Comparison of ENCODE assay signal across 9 mouse cellular contexts in genomic region chr12:102387219-102387917, GRCm38 (mm10). TPM values are rescaled to one million over a fixed set of nuclear protein-coding genes. Genes with fewer than 3 reads are reported as not detected.
DNase-seq lines count a peak whose midpoint lies in the region; ATAC-seq and TF ChIP-seq lines count a peak whose summit lies in the region.
"Had no signal": no experiment of that assay in that cellular context is flagged by ENCODE, and none has a peak within 500 bp of the region (broad histone marks: within the 10 kb centered on the region; RNA-seq: fewer than 3 reads in every experiment).

No protein-coding gene starts in this region.

- H3K36me3 ChIP-seq in hindbrain, postnatal 0 days (ENCODE audit: insufficient read depth, low read length), result no peaks in the 10 kb centered on the region

- 51% methylated on average over 16 of the region's 16 CpGs for WGBS in hindbrain, postnatal 0 days

- no peaks in the 10 kb centered on the region for H3K4me1 ChIP-seq in hindbrain, postnatal 0 days (ENCODE audit: insufficient read depth, low read length)

- ATAC-seq in hindbrain, postnatal 0 days, result peak; percentile 84

- no peak overlapping the region for H3K4me2 ChIP-seq in hindbrain, postnatal 0 days (ENCODE audit: low read depth, low read length)

- no peak overlapping the region for H3K27ac ChIP-seq in hindbrain, postnatal 0 days

- peak; percentile 81 for DNase-seq in T-cell, adult 2 months (ENCODE audit: low spot score)
- peak; percentile 95 to 96 for DNase-seq in cerebellum, postnatal 14 days
- DNase-seq in frontal cortex, postnatal 25 days (ENCODE audit: low spot score in 2 of 2), result peak; percentile 88 to 90
- peak; percentile 92 for DNase-seq in hindbrain, postnatal 0 days (ENCODE audit: low spot score)
- peak; percentile 71 for DNase-seq in left cerebral cortex, adult 11 months (ENCODE audit: low spot score)
- DNase-seq in lung, postnatal 4 days, result peak; percentile 79 to 86
- peak; percentile 87 for DNase-seq in right cerebral cortex, adult 18-20 months
- DNase-seq in urinary bladder, adult 18-20 months (ENCODE audit: low spot score in 2 of 2), result peak; percentile 48 to 67

- peak; percentile 98 for TF ChIP-seq CTCF in hindbrain, postnatal 0 days (IDR thresholded peaks at IDR 0.05; ENCODE audit: low read depth)

- no peak overlapping the region for H3K4me3 ChIP-seq in hindbrain, postnatal 0 days (ENCODE audit: low read length)
- H3K4me3 ChIP-seq: myocyte had no signal

- no peaks in the 10 kb centered on the region for H3K9me3 ChIP-seq in hindbrain, postnatal 0 days (ENCODE audit: low read length)

- H3K27me3 ChIP-seq in hindbrain, postnatal 0 days (ENCODE audit: insufficient read depth, low read length), result no peaks in the 10 kb centered on the region

- H3K9ac ChIP-seq in hindbrain, postnatal 0 days (replicated peaks; ENCODE audit: low read length), result no peak overlapping the region

RNA-seq across cellular contexts. Expression of gene Lgmn, which starts 52.2 kb away (rescaled TPM):
- 148 TPM in 2 replicates for total RNA-seq in hindbrain, postnatal 0 days (2014; rRNA removed)
- polyA plus RNA-seq in hindbrain, postnatal 0 days (2015; fragmentation: Nextera tagmentation; extraction: Ambion mirVana), result 166 and 179 TPM in 2 replicates
